Mouse (Mus musculus) megakaryocyte, adult 5-6 weeks (primary cell): ENCODE measurements around the gene Lin52. TPM values are rescaled to one million over a fixed set of nuclear protein-coding genes. Genes with fewer than 3 reads are reported as not detected.

Source experiments
- ATAC-seq: 2 replicates; pipeline ENCODE4 v1.8.0; 2016; ENCODE audit warnings: mild to moderate bottlenecking, inconsistent platforms; ENCODE audit not compliant: poor library complexity, severe bottlenecking
- total RNA-seq, 2 experiments: library from RNA; stranded (forward) in 1 of 2; stranded (reverse) in 1 of 2; fragments of 153-499, 151-499 nt in 1 of 2; fragments of 221-1000, 200-1000 nt in 1 of 2; gene quantifications; 2 replicates each; pipeline versions ENCODE4 v1.2.3 to v1.2.4; 2015 to 2017

Gene Lin52
- total RNA-seq, 2 experiments from 2014 or later, result 14.9 to 21.3 TPM

GRCm38 (mm10) chr12:84462856-84463255, 11.6 kb downstream of the Lin52 start:
- ATAC-seq, result no peak

GRCm38 (mm10) chr12:84468701-84469100, 17.5 kb downstream of the Lin52 start:
- peak; percentile 63; the same call in 1 of the 2 replicates for ATAC-seq

- no peak for ATAC-seq
Observed at GRCm38 (mm10) chr12:84478937-84479336, 27.7 kb downstream of the Lin52 start.

GRCm38 (mm10) chr12:84481251-84481650, 30.0 kb downstream of the Lin52 start:
- ATAC-seq, result no peak

- ATAC-seq, result no peak
Observed at GRCm38 (mm10) chr12:84482778-84483585, 31.8 kb downstream of the Lin52 start.

- ATAC-seq, result no peak
Observed at GRCm38 (mm10) chr12:84487324-84488056, 36.3 kb downstream of the Lin52 start.

- ATAC-seq, result no peak
Observed at GRCm38 (mm10) chr12:84496795-84497194, 45.6 kb downstream of the Lin52 start.

- ATAC-seq, result no peak
Observed at GRCm38 (mm10) chr12:84500528-84501263, 49.5 kb downstream of the Lin52 start.

GRCm38 (mm10) chr12:84501278-84501677, 50.1 kb downstream of the Lin52 start:
- no peak for ATAC-seq

GRCm38 (mm10) chr12:84506856-84507255, 55.6 kb downstream of the Lin52 start:
- ATAC-seq, result no peak

GRCm38 (mm10) chr12:84512016-84512415, 60.8 kb downstream of the Lin52 start:
- ATAC-seq, result no peak

GRCm38 (mm10) chr12:84515486-84515885, 64.3 kb downstream of the Lin52 start:
- no peak for ATAC-seq

- ATAC-seq, result no peak
Observed at GRCm38 (mm10) chr12:84516642-84517041, 65.4 kb downstream of the Lin52 start.

GRCm38 (mm10) chr12:84518018-84518417, 66.8 kb downstream of the Lin52 start:
- no peak for ATAC-seq

GRCm38 (mm10) chr12:84523728-84524127, 72.5 kb downstream of the Lin52 start:
- no peak for ATAC-seq

GRCm38 (mm10) chr12:84524147-84525050, 73.2 kb downstream of the Lin52 start:
- no peak for ATAC-seq

GRCm38 (mm10) chr12:84525422-84525821, 74.2 kb downstream of the Lin52 start:
- no peak for ATAC-seq

GRCm38 (mm10) chr12:84530426-84530825, 79.2 kb downstream of the Lin52 start:
- ATAC-seq, result 0 out of 2 replicates have a peak, but pooled peaks have one; percentile 5

GRCm38 (mm10) chr12:84531906-84532829, 80.9 kb downstream of the Lin52 start:
- ATAC-seq, result no peak
